Mouse (Mus musculus): ENCODE data around the gene Kansl1.
"Not testable (repeated sequence)": the region's sequence is repeated elsewhere in the genome, so short reads cannot be mapped to it uniquely, and the experiment has no call there.

The Kansl1 gene

GRCm38 (mm10) chr11:104468751-104469268 lies at the start of gene Kansl1:
Kansl1 (minus strand) TSS chr11:104468861.
- DNase-seq, result peak; percentile 67

GRCm38 (mm10) chr11:104512436-104512835 lies 43.8 kb upstream of the Kansl1 start:
- DNase-seq, result no peak

GRCm38 (mm10) chr11:104510606-104511005 lies 41.9 kb upstream of the Kansl1 start:
- peak; percentile 30 for DNase-seq

GRCm38 (mm10) chr11:104508455-104508854 lies 39.8 kb upstream of the Kansl1 start:
- DNase-seq, result no peak

GRCm38 (mm10) chr11:104488292-104488691 lies 19.6 kb upstream of the Kansl1 start:
- no peak for DNase-seq

- DNase-seq, result no peak
Observed at GRCm38 (mm10) chr11:104481971-104482370, 13.3 kb upstream of the Kansl1 start.

- no peak for DNase-seq
Observed at GRCm38 (mm10) chr11:104479505-104479904, 10.8 kb upstream of the Kansl1 start.

GRCm38 (mm10) chr11:104469371-104469835 lies 742 bp upstream of the Kansl1 start:
- DNase-seq, result peak; percentile 95

- DNase-seq, result no peak
Observed at GRCm38 (mm10) chr11:104467698-104468097, 963 bp downstream of the Kansl1 start.

- peak; percentile 77 for DNase-seq
Observed at GRCm38 (mm10) chr11:104461551-104461950, 7.1 kb downstream of the Kansl1 start.

- no peak for DNase-seq
Observed at GRCm38 (mm10) chr11:104459671-104460070, 9.0 kb downstream of the Kansl1 start.

- DNase-seq, result no peak
Observed at GRCm38 (mm10) chr11:104458507-104458906, 10.2 kb downstream of the Kansl1 start.

- DNase-seq, result no peak
Observed at GRCm38 (mm10) chr11:104452709-104453108, 16.0 kb downstream of the Kansl1 start.

GRCm38 (mm10) chr11:104451239-104451638 lies 17.4 kb downstream of the Kansl1 start:
- no peak for DNase-seq

- DNase-seq, result not testable (repeated sequence)
Observed at GRCm38 (mm10) chr11:104448499-104448898, 20.2 kb downstream of the Kansl1 start.

- DNase-seq, result no peak
Observed at GRCm38 (mm10) chr11:104445538-104445937, 23.1 kb downstream of the Kansl1 start.

GRCm38 (mm10) chr11:104445044-104445443 lies 23.6 kb downstream of the Kansl1 start:
- DNase-seq, result no peak

GRCm38 (mm10) chr11:104443359-104443758 lies 25.3 kb downstream of the Kansl1 start:
- no peak for DNase-seq

- peak; percentile 96 for DNase-seq
Observed at GRCm38 (mm10) chr11:104442333-104443136, 26.1 kb downstream of the Kansl1 start.

GRCm38 (mm10) chr11:104441475-104442332 lies 27.0 kb downstream of the Kansl1 start:
- peak; percentile 88 for DNase-seq

- DNase-seq, result no peak
Observed at GRCm38 (mm10) chr11:104440521-104441474, 27.9 kb downstream of the Kansl1 start.

GRCm38 (mm10) chr11:104439703-104440102 lies 29.0 kb downstream of the Kansl1 start:
- DNase-seq, result no peak

All from kidney, postnatal 10 days (tissue).